Mouse (Mus musculus): ENCODE measurements around the gene Ext2. TPM values are rescaled to one million over a fixed set of nuclear protein-coding genes. Genes with fewer than 3 reads are reported as not detected.

Ext2 gene
- polyA plus RNA-seq, 1 experiment from 2014 or later: 71.3 TPM

DNA sequence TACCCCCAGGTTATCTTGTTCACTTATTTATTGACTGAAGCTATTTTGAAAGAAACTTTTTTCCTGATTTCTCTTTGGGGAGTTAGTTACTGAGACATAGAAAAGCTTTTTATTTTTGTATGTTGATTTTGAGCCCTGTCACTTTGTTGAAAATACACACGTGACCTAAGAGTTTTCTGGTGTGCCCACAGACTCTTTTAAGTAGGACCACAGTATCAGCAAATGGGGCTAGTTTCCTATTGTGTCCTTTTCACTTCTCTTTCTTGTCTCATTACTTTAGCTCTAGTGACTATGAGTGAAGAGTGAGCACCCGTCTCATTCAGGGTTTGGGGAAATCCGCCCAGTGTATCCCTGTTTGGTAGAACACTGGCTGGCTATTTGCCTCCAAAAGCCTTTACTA, 62.0 kb downstream of the Ext2 start:
- no peak overlapping the region for H3K4me3 ChIP-seq (ENCODE audit: low read depth, low read length)
- H3K9me3 ChIP-seq (replicated peaks; ENCODE audit: control insufficient read depth, low read length, poor library complexity, severe bottlenecking): no peaks in the 10 kb centered on the region
- ATAC-seq: no peak
- H3K27me3 ChIP-seq (ENCODE audit: control insufficient read depth, insufficient read depth, low read depth, low read length): no peaks in the 10 kb centered on the region
- H3K36me3 ChIP-seq (ENCODE audit: control insufficient read depth, insufficient read depth, low read length): peaks cover 12% of the 10 kb centered on the region
- no peak overlapping the region for H3K9ac ChIP-seq (ENCODE audit: low read depth, low read length)
- H3K27ac ChIP-seq (ENCODE audit: low read length): no peak overlapping the region
- no peak overlapping the region for H3K4me2 ChIP-seq (ENCODE audit: low read length)
- no peaks in the 10 kb centered on the region for H3K4me1 ChIP-seq (ENCODE audit: control insufficient read depth, insufficient read depth, low read length)
- 61% methylated on average over 3 of the region's 3 CpGs for WGBS

- Histone ChIP-seq H3K9ac (ENCODE audit: low read depth, low read length) (no peak overlapping the region), H3K9me3 (replicated peaks; ENCODE audit: control insufficient read depth, low read length, poor library complexity, severe bottlenecking) (no peaks in the 10 kb centered on the region), H3K4me1 (ENCODE audit: control insufficient read depth, insufficient read depth, low read length) (no peaks in the 10 kb centered on the region), H3K4me3 (ENCODE audit: low read depth, low read length) (no peak overlapping the region), H3K27ac (ENCODE audit: low read length) (no peak overlapping the region), H3K4me2 (ENCODE audit: low read length) (no peak overlapping the region), H3K36me3 (ENCODE audit: control insufficient read depth, insufficient read depth, low read length) (peaks cover 12% of the 10 kb centered on the region), H3K27me3 (ENCODE audit: control insufficient read depth, insufficient read depth, low read depth, low read length) (no peaks in the 10 kb centered on the region)
- ATAC-seq: no peak
- 68% methylated on average over 7 of the region's 7 CpGs for WGBS
These were observed 63.2 kb downstream of the Ext2 start for GRCm38 (mm10) chr2:93759173-93759572.

DNA sequence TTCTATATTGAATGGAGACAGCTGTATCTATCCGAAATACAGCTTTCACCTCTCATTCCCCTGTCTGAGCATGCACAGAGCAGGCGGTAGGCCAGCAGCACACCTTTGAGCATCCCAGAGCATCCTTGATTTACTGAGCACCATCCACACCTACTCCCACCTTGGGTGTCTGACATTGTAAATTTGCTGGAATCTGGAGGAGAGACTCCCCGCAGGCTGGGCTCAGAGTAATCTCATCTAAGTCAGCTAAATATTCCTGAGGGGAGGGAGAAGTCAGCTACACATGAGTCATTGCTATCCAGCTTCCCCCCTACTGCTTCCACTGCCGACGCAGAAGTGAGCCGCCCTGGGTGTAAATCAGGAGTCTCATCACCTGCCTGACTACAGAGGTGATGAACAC, 64.1 kb downstream of the Ext2 start:
- Histone ChIP-seq H3K4me3 (ENCODE audit: low read depth, low read length) (no peak overlapping the region), H3K9ac (ENCODE audit: low read depth, low read length) (no peak overlapping the region), H3K4me1 (ENCODE audit: control insufficient read depth, insufficient read depth, low read length) (no peaks in the 10 kb centered on the region), H3K4me2 (ENCODE audit: low read length) (no peak overlapping the region), H3K27me3 (ENCODE audit: control insufficient read depth, insufficient read depth, low read depth, low read length) (no peaks in the 10 kb centered on the region), H3K27ac (ENCODE audit: low read length) (no peak overlapping the region), H3K9me3 (replicated peaks; ENCODE audit: control insufficient read depth, low read length, poor library complexity, severe bottlenecking) (no peaks in the 10 kb centered on the region), H3K36me3 (ENCODE audit: control insufficient read depth, insufficient read depth, low read length) (peaks cover 12% of the 10 kb centered on the region)
- WGBS: 69% methylated on average over 6 of the region's 6 CpGs
- ATAC-seq: no peak

GRCm38 (mm10) chr2:93754366-93754765, 68.0 kb downstream of the Ext2 start:
- ATAC-seq: no peak
- Histone ChIP-seq H3K27me3 (ENCODE audit: control insufficient read depth, insufficient read depth, low read depth, low read length) (no peaks in the 10 kb centered on the region), H3K4me3 (ENCODE audit: low read depth, low read length) (no peak overlapping the region), H3K4me1 (ENCODE audit: control insufficient read depth, insufficient read depth, low read length) (no peaks in the 10 kb centered on the region), H3K36me3 (ENCODE audit: control insufficient read depth, insufficient read depth, low read length) (no peaks in the 10 kb centered on the region), H3K9ac (ENCODE audit: low read depth, low read length) (no peak overlapping the region), H3K27ac (ENCODE audit: low read length) (no peak overlapping the region), H3K4me2 (ENCODE audit: low read length) (no peak overlapping the region), H3K9me3 (replicated peaks; ENCODE audit: control insufficient read depth, low read length, poor library complexity, severe bottlenecking) (no peaks in the 10 kb centered on the region)
- WGBS: 84% methylated on average over 2 of the region's 2 CpGs

- Histone ChIP-seq H3K4me3 (ENCODE audit: low read depth, low read length) (no peak overlapping the region), H3K9ac (ENCODE audit: low read depth, low read length) (no peak overlapping the region), H3K4me1 (ENCODE audit: control insufficient read depth, insufficient read depth, low read length) (no peaks in the 10 kb centered on the region), H3K36me3 (ENCODE audit: control insufficient read depth, insufficient read depth, low read length) (no peaks in the 10 kb centered on the region), H3K4me2 (ENCODE audit: low read length) (no peak overlapping the region), H3K27me3 (ENCODE audit: control insufficient read depth, insufficient read depth, low read depth, low read length) (no peaks in the 10 kb centered on the region), H3K27ac (ENCODE audit: low read length) (no peak overlapping the region), H3K9me3 (replicated peaks; ENCODE audit: control insufficient read depth, low read length, poor library complexity, severe bottlenecking) (no peaks in the 10 kb centered on the region)
- no peak for ATAC-seq
- 56% methylated on average over 6 of the region's 6 CpGs for WGBS
These were observed 69.1 kb downstream of the Ext2 start for GRCm38 (mm10) chr2:93753147-93753758.

- H3K36me3 ChIP-seq (ENCODE audit: control insufficient read depth, insufficient read depth, low read length): no peaks in the 10 kb centered on the region
- no peaks in the 10 kb centered on the region for H3K27me3 ChIP-seq (ENCODE audit: control insufficient read depth, insufficient read depth, low read depth, low read length)
- WGBS: 84% methylated on average over 4 of the region's 4 CpGs
- no peak overlapping the region for H3K9ac ChIP-seq (ENCODE audit: low read depth, low read length)
- H3K9me3 ChIP-seq (replicated peaks; ENCODE audit: control insufficient read depth, low read length, poor library complexity, severe bottlenecking): no peaks in the 10 kb centered on the region
- H3K4me3 ChIP-seq (ENCODE audit: low read depth, low read length): no peak overlapping the region
- H3K27ac ChIP-seq (ENCODE audit: low read length): no peak overlapping the region
- no peak for ATAC-seq
- no peak overlapping the region for H3K4me2 ChIP-seq (ENCODE audit: low read length)
- peaks cover 8% of the 10 kb centered on the region for H3K4me1 ChIP-seq (ENCODE audit: control insufficient read depth, insufficient read depth, low read length)
These were observed 72.7 kb downstream of the Ext2 start for GRCm38 (mm10) chr2:93749709-93750108.

DNA sequence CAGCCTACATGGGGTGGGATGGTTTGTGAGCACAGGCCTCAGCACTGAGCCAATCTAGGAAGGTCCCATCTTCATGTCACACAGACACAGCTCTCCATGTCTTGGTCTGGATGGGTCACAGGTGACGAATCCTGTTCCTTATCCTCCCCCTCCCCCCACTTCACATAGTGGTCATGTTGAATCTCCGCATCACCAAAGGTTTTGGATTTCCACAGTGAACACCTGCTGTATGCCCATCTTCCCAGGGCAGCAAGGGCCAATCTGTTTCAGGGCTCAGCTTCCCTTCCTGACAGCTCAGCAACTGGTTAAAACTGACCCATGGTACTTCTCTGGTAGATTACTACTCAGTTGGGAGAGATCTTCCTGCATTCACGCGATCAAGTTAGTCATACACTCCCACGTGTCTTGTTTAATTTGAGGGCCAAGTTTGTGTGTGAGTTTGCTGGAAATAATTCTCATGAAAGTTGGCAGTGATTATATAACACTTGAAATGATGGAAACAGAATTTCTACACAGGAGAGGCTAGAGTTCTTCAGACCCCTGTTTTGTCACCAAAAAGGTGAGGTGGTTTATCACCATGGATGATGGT, 74.7 kb downstream of the Ext2 start:
- H3K9me3 ChIP-seq (replicated peaks; ENCODE audit: control insufficient read depth, low read length, poor library complexity, severe bottlenecking): no peaks in the 10 kb centered on the region
- H3K27me3 ChIP-seq (ENCODE audit: control insufficient read depth, insufficient read depth, low read depth, low read length): no peaks in the 10 kb centered on the region
- H3K9ac ChIP-seq (ENCODE audit: low read depth, low read length): no peak overlapping the region
- peaks cover 14% of the 10 kb centered on the region for H3K4me1 ChIP-seq (ENCODE audit: control insufficient read depth, insufficient read depth, low read length)
- no peak overlapping the region for H3K27ac ChIP-seq (ENCODE audit: low read length)
- no peaks in the 10 kb centered on the region for H3K36me3 ChIP-seq (ENCODE audit: control insufficient read depth, insufficient read depth, low read length)
- no peak for ATAC-seq
- no peak overlapping the region for H3K4me2 ChIP-seq (ENCODE audit: low read length)
- 99% methylated on average over 5 of the region's 5 CpGs for WGBS
- H3K4me3 ChIP-seq (ENCODE audit: low read depth, low read length): no peak overlapping the region

GRCm38 (mm10) chr2:93746620-93747019, 75.7 kb downstream of the Ext2 start:
- H3K36me3 ChIP-seq (ENCODE audit: control insufficient read depth, insufficient read depth, low read length): no peaks in the 10 kb centered on the region
- H3K4me3 ChIP-seq (ENCODE audit: low read depth, low read length): no peak overlapping the region
- ATAC-seq: no peak
- H3K27me3 ChIP-seq (ENCODE audit: control insufficient read depth, insufficient read depth, low read depth, low read length): no peaks in the 10 kb centered on the region
- no peaks in the 10 kb centered on the region for H3K9me3 ChIP-seq (replicated peaks; ENCODE audit: control insufficient read depth, low read length, poor library complexity, severe bottlenecking)
- no peak overlapping the region for H3K4me2 ChIP-seq (ENCODE audit: low read length)
- H3K27ac ChIP-seq (ENCODE audit: low read length): no peak overlapping the region
- 87% methylated on average over 4 of the region's 4 CpGs for WGBS
- no peak overlapping the region for H3K9ac ChIP-seq (ENCODE audit: low read depth, low read length)
- H3K4me1 ChIP-seq (ENCODE audit: control insufficient read depth, insufficient read depth, low read length): peaks cover 14% of the 10 kb centered on the region

DNA sequence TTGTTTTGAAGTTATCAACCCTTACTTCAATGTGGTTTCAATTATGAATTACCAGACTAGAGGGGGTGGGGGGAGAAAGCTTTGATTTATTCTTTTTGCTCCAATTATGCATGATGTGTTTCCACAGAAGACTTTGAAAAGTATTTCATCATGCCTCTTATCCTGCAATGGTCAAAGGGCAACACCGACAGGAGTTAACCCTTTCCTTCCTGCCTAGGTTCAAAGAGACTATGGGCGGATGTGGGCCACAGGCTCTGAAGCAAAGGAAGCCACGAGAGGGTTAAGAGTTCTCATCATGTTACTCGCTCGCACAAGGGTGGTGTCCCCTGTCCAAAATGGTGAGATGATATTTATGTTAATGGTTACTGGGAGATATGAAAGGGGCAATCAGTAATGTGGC, 76.2 kb downstream of the Ext2 start:
- H3K4me2 ChIP-seq (ENCODE audit: low read length): no peak overlapping the region
- no peak for ATAC-seq
- WGBS: 76% methylated on average over 5 of the region's 5 CpGs
- no peaks in the 10 kb centered on the region for H3K9me3 ChIP-seq (replicated peaks; ENCODE audit: control insufficient read depth, low read length, poor library complexity, severe bottlenecking)
- no peaks in the 10 kb centered on the region for H3K36me3 ChIP-seq (ENCODE audit: control insufficient read depth, insufficient read depth, low read length)
- no peak overlapping the region for H3K4me3 ChIP-seq (ENCODE audit: low read depth, low read length)
- no peak overlapping the region for H3K27ac ChIP-seq (ENCODE audit: low read length)
- H3K9ac ChIP-seq (ENCODE audit: low read depth, low read length): no peak overlapping the region
- H3K27me3 ChIP-seq (ENCODE audit: control insufficient read depth, insufficient read depth, low read depth, low read length): no peaks in the 10 kb centered on the region
- peaks cover 14% of the 10 kb centered on the region for H3K4me1 ChIP-seq (ENCODE audit: control insufficient read depth, insufficient read depth, low read length)
